Mouse (Mus musculus): ENCODE measurements around the gene Epm2a. TPM values are rescaled to one million over a fixed set of nuclear protein-coding genes. Genes with fewer than 3 reads are reported as not detected.

The Epm2a gene
- polyA plus RNA-seq (2012; rRNA removed) = 10.1 and 11.6 TPM in 2 replicates

DNA sequence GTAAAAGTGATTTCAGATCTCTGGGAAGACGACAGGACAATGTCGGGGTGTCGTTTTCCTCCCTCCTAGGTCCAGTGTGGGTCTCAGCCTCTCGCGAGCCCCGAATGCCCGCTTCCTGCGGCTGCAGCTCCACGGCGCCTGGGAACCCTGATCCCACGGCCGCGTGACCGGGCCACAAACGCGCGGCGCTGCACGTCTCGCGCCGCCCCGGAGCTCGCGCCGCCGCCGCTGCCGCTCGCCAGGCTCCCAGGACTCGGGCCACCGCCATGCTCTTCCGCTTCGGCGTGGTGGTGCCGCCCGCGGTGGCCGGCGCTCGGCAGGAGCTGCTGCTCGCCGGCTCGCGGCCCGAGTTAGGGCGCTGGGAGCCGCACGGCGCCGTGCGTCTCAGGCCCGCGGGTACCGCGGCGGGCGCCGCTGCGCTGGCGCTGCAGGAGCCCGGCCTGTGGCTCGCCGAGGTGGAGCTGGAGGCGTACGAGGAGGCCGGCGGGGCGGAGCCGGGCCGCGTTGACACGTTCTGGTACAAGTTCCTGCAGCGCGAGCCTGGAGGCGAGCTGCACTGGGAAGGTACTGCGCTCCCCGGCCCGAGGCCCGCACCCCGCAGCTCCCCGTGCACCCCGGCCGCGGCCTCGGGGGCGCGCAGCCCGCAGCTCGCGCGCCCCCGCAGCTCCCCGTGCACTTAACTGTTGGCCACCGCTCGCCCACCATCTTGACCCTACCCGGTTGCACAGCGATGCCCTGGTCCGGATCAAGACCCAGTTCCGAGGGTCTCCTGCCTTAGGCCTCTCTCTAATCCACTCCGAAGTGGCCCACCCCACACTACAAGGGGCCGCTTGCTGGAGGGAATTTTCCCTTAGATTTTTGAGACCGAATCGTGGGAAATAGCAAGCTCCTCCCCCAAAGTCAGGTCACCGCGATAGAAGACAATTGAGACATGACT lies at the start of gene Epm2a:
Gene Epm2a, plus strand, starts transcription at position 200 of the 937 bp plus-strand sequence.

Other genes with a start within 250 kb of the Epm2a start
- 15.7 and 16.1 TPM in 2 replicates for gene Shprh, start 194.0 kb upstream of the Epm2a start, polyA plus RNA-seq (2012; rRNA removed)
- gene Fbxo30, start 62.1 kb upstream of the Epm2a start, polyA plus RNA-seq (2012; rRNA removed) = 7.3 and 7.8 TPM in 2 replicates